Mouse (Mus musculus) urinary bladder, adult 2 months (tissue): ENCODE data around the gene Mfsd6l. TPM values are rescaled to one million over a fixed set of nuclear protein-coding genes. Genes with fewer than 3 reads are reported as not detected.

Source experiments
- DNase-seq: peaks from one replicate; pipeline ENCODE4 v3.0.0; 2022; ENCODE audit warnings: low spot score
- polyA plus RNA-seq: library from polyadenylated mRNA; depleted of rRNA; stranded (reverse); fragments of >200 nt; gene quantifications from 2 replicates; pipeline ENCODE4 v1.2.3, GENCODE M21; 2012; rRNA removed

The Mfsd6l gene
- polyA plus RNA-seq, 1 experiment: 1.6 TPM

DNA sequence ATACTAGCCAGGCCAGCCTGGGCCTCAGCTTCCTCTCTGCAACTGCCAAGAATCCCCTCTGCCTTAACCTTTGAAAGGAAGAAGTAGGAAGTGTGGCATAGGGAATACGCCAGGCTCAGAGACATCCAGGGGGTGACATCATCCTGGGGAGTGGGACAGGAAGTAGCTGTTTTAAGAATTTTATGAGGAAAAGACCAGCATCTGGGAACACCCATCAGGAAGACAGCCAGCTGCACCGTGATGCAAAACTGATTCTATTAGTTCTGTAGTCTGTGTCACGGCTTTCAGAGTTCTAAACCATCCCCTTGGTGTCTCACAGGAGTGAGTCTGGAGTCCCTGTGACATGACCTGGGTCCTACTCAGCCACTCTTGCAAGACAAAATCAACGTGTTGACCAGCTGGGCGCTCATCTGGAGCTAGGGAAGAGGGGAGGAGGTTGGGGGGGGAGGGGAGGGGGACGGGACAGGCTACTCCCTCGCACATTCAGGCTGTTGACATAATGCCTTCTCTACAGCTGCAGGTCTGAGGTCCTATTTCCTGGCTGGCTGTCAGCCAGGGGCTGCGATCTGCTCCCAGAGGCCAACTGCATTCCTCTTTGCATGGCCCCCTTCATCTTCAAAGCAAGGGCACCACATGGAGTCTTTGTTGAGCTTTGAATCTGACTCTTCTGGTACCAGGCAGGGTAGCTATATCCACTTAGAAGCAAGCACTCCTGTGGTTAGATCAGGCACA is 46.4 kb downstream of the Mfsd6l start:
- DNase-seq: no peak

DNA sequence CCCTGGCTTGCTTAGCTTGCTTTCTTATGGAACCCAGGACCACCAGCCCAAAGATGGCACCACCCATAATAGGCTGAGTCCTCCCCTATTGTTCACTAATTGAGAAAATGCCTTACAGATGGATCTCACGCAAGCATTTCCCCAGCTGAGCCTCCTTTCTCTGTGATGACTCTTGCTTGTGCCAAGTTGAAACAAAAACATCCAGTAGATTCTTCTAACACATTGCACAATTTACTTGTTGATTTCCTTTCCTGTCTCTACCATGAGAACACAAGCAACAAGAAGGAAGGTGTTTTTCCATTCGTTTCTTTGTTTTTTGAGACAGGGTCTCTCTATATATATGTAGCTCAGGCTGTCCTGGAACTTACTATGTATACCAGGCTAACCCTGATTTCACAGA is 51.1 kb downstream of the Mfsd6l start:
- no peak for DNase-seq

Other genes with a start within 250 kb of the Mfsd6l start
- 17.7 and 25.2 TPM in 2 replicates for gene Ntn1, start 155.4 kb upstream of the Mfsd6l start, polyA plus RNA-seq
- 1.5 and 2.5 TPM in 2 replicates for gene Pik3r5, start 124.1 kb upstream of the Mfsd6l start, polyA plus RNA-seq
- gene Pik3r6, start 53.2 kb upstream of the Mfsd6l start, polyA plus RNA-seq: 2.5 TPM in 2 replicates
- 0.16 and 0.22 TPM in 2 replicates for gene Ccdc42, start 30.8 kb downstream of the Mfsd6l start, polyA plus RNA-seq
- gene Myh10, start 135.4 kb downstream of the Mfsd6l start, polyA plus RNA-seq: 66.5 and 73.5 TPM in 2 replicates